18 mouse cellular contexts compared by ENCODE assay signal in the genomic region with DNA sequence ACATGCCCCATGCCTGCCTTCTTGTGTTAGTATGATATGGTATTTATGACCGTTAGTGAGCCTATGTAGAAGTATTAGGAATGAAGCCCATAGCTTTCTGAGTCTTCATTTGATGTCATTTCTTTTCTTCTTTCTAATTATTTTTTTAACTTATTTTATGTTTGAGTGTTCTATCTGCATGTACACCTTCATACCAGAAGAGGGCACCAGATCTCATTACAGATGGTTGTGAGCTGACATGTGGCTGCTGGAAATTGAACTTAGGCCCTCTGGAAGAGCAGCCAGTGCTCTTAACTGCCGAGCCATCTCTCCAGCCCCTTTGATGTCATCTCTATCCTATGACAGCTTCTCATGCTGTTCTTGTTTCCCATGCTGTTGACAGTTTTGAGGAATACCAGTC.
DNase-seq lines count a peak whose midpoint lies in the region; ATAC-seq and TF ChIP-seq lines count a peak whose summit lies in the region.
"Had no signal": no experiment of that assay in that cellular context is flagged by ENCODE, and none has a peak within 500 bp of the region (broad histone marks: within the 10 kb centered on the region; RNA-seq: fewer than 3 reads in every experiment).

No protein-coding gene starts in this region.

- 95% methylated on average over 2 of the region's 2 CpGs for WGBS in heart, adult 2 months
- 85% methylated on average over 2 of the region's 2 CpGs for WGBS in heart, embryonic 10.5 days
- 70% methylated on average over 2 of the region's 2 CpGs for WGBS in liver, postnatal 0 days (ENCODE audit: insufficient replicate concordance)
- WGBS in liver, embryonic 12.5 days (ENCODE audit: insufficient replicate concordance), result 63% methylated on average over 2 of the region's 2 CpGs
- 90% methylated on average over 2 of the region's 2 CpGs for WGBS in kidney, embryonic 14.5 days

- H3K79me2 ChIP-seq in heart, adult 2 months (replicated peaks; ENCODE audit: control insufficient read depth, insufficient read depth, low read length), result no peaks in the 10 kb centered on the region

- H3K27me3 ChIP-seq in heart, adult 2 months (ENCODE audit: control insufficient read depth, insufficient read depth, low read length), result no peaks in the 10 kb centered on the region
- no peaks in the 10 kb centered on the region for H3K27me3 ChIP-seq in heart, embryonic 10.5 days (ENCODE audit: insufficient read depth, poor library complexity, severe bottlenecking)
- H3K27me3 ChIP-seq in liver, postnatal 0 days (ENCODE audit: insufficient read depth, low read length), result no peaks in the 10 kb centered on the region
- H3K27me3 ChIP-seq in liver, embryonic 12.5 days (replicated peaks), result no peaks in the 10 kb centered on the region
- H3K27me3 ChIP-seq in E14TG2a.4 (ENCODE audit: insufficient read depth, low read length), result no peaks in the 10 kb centered on the region
- H3K27me3 ChIP-seq in kidney, embryonic 14.5 days (ENCODE audit: control insufficient read depth, insufficient read depth, low read length), result no peaks in the 10 kb centered on the region
- H3K27me3 ChIP-seq: embryonic facial prominence, embryonic 12.5 days; heart, embryonic 15.5 days; lung, embryonic 15.5 days had no signal

- peaks cover 2% of the 10 kb centered on the region; the same call in 1 of the 2 replicates for H3K4me1 ChIP-seq in heart, adult 2 months (ENCODE audit: control insufficient read depth, insufficient read depth, low read length)
- H3K4me1 ChIP-seq in heart, embryonic 10.5 days, result no peaks in the 10 kb centered on the region
- no peaks in the 10 kb centered on the region for H3K4me1 ChIP-seq in liver, postnatal 0 days (ENCODE audit: insufficient read depth)
- no peaks in the 10 kb centered on the region for H3K4me1 ChIP-seq in liver, embryonic 12.5 days
- no peaks in the 10 kb centered on the region for H3K4me1 ChIP-seq in E14TG2a.4 (replicated peaks; ENCODE audit: low read depth, low read length)
- peaks cover 17% of the 10 kb centered on the region for H3K4me1 ChIP-seq in kidney, embryonic 14.5 days (ENCODE audit: control insufficient read depth, insufficient read depth, low read length)
- H3K4me1 ChIP-seq: heart, embryonic 15.5 days had no signal

- no peak overlapping the region for H3K27ac ChIP-seq in heart, adult 2 months
- no peak overlapping the region for H3K27ac ChIP-seq in heart, embryonic 10.5 days
- H3K27ac ChIP-seq in liver, postnatal 0 days (ENCODE audit: low read depth), result no peak overlapping the region
- no peak overlapping the region for H3K27ac ChIP-seq in liver, embryonic 12.5 days
- H3K27ac ChIP-seq in kidney, embryonic 14.5 days (ENCODE audit: low read depth, low read length), result no peak overlapping the region
- H3K27ac ChIP-seq: embryonic facial prominence, embryonic 12.5 days; heart, embryonic 15.5 days; lung, embryonic 15.5 days had no signal

- no peak for ATAC-seq in liver, postnatal 0 days
- no peak for ATAC-seq in liver, embryonic 12.5 days
- ATAC-seq in kidney, embryonic 14.5 days (ENCODE audit: low FRiP score, low TSS enrichment), result no peak
- ATAC-seq: forebrain, embryonic 16.5 days; intestine, embryonic 16.5 days had no signal

- H3K4me2 ChIP-seq in liver, postnatal 0 days (ENCODE audit: low read depth, low read length), result no peak overlapping the region
- no peak overlapping the region for H3K4me2 ChIP-seq in liver, embryonic 12.5 days
- no peak overlapping the region for H3K4me2 ChIP-seq in kidney, embryonic 14.5 days (replicated peaks; ENCODE audit: low read depth, low read length)
- H3K4me2 ChIP-seq: embryonic facial prominence, embryonic 12.5 days; heart, embryonic 15.5 days; lung, embryonic 15.5 days had no signal

- peak; percentile 31 for TF ChIP-seq CTCF in heart, adult 2 months (IDR thresholded peaks at IDR 0.05)
- peak; percentile 22; the same call in 1 of the 2 replicates for TF ChIP-seq CTCF in liver, postnatal 0 days (IDR thresholded peaks at IDR 0.05; ENCODE audit: low read depth)
- TF ChIP-seq CTCF in E14TG2a.4 (conservative IDR thresholded peaks at IDR 0.05; ENCODE audit: low read length), result peak; percentile 55

- DNase-seq in heart, adult 2 months, result no peak
- no peak for DNase-seq in heart, embryonic 10.5 days (ENCODE audit: low spot score)
- DNase-seq in liver, postnatal 0 days, result no peak
- DNase-seq in induced T-regulatory cell, adult 2 months (ENCODE audit: low read depth), result peak; percentile 25
- DNase-seq: adrenal gland, postnatal 36 days; cerebellum, adult 2 months; kidney, postnatal 10 days; layer of hippocampus, adult 9-11 months; midbrain, embryonic 14.5 days; thymus, postnatal 25 days had no signal

- no peak overlapping the region for H3K9ac ChIP-seq in heart, adult 2 months (ENCODE audit: low read depth, low read length)
- H3K9ac ChIP-seq in liver, postnatal 0 days (replicated peaks), result no peak overlapping the region
- H3K9ac ChIP-seq in liver, embryonic 12.5 days, result no peak overlapping the region
- H3K9ac ChIP-seq in kidney, embryonic 14.5 days (ENCODE audit: low read depth, low read length), result no peak overlapping the region
- H3K9ac ChIP-seq: embryonic facial prominence, embryonic 12.5 days; heart, embryonic 15.5 days; lung, embryonic 15.5 days had no signal

- H3K4me3 ChIP-seq in heart, adult 2 months, result no peak overlapping the region
- no peak overlapping the region for H3K4me3 ChIP-seq in heart, embryonic 10.5 days
- no peak overlapping the region for H3K4me3 ChIP-seq in liver, postnatal 0 days (ENCODE audit: low read depth, low read length)
- H3K4me3 ChIP-seq in liver, embryonic 12.5 days, result no peak overlapping the region
- no peak overlapping the region for H3K4me3 ChIP-seq in E14TG2a.4 (replicated peaks; ENCODE audit: low read length)
- H3K4me3 ChIP-seq in kidney, embryonic 14.5 days (ENCODE audit: low read length), result no peak overlapping the region
- H3K4me3 ChIP-seq: embryonic facial prominence, embryonic 12.5 days; heart, embryonic 15.5 days; lung, embryonic 15.5 days had no signal

- intact Hi-C loops in heart, adult 2 months (cut with DNase I), result no loop called here

- TF ChIP-seq POLR2A in heart, adult 2 months (IDR thresholded peaks at IDR 0.05; ENCODE audit: insufficient read depth, low read depth, low read length), result no peak

- no peaks in the 10 kb centered on the region for H3K36me3 ChIP-seq in heart, adult 2 months (ENCODE audit: control insufficient read depth, insufficient read depth, low read length)
- peaks cover 4% of the 10 kb centered on the region; the same call in 1 of the 2 replicates for H3K36me3 ChIP-seq in heart, embryonic 10.5 days
- no peaks in the 10 kb centered on the region for H3K36me3 ChIP-seq in liver, postnatal 0 days (replicated peaks; ENCODE audit: insufficient read depth, low read length)
- no peaks in the 10 kb centered on the region for H3K36me3 ChIP-seq in liver, embryonic 12.5 days
- H3K36me3 ChIP-seq in E14TG2a.4 (ENCODE audit: insufficient read depth, low read length), result no peaks in the 10 kb centered on the region
- H3K36me3 ChIP-seq in kidney, embryonic 14.5 days (ENCODE audit: control insufficient read depth, insufficient read depth, low read length), result no peaks in the 10 kb centered on the region
- H3K36me3 ChIP-seq: embryonic facial prominence, embryonic 12.5 days; heart, embryonic 15.5 days; lung, embryonic 15.5 days had no signal

- H3K9me3 ChIP-seq in heart, embryonic 10.5 days, result no peaks in the 10 kb centered on the region
- H3K9me3 ChIP-seq in liver, postnatal 0 days (ENCODE audit: low read length), result no peaks in the 10 kb centered on the region
- no peaks in the 10 kb centered on the region for H3K9me3 ChIP-seq in liver, embryonic 12.5 days (replicated peaks)
- no peaks in the 10 kb centered on the region for H3K9me3 ChIP-seq in E14TG2a.4 (ENCODE audit: low read length)
- no peaks in the 10 kb centered on the region for H3K9me3 ChIP-seq in kidney, embryonic 14.5 days (ENCODE audit: control insufficient read depth, low read length)
- H3K9me3 ChIP-seq: embryonic facial prominence, embryonic 12.5 days; heart, embryonic 15.5 days; lung, embryonic 15.5 days had no signal

- TF ChIP-seq EP300 in heart, adult 2 months (IDR thresholded peaks at IDR 0.05; ENCODE audit: insufficient read depth, low read depth, low read length), result no peak
- TF ChIP-seq EP300 in liver, postnatal 0 days (IDR thresholded peaks at IDR 0.05; ENCODE audit: low read depth), result no peak
